Mouse (Mus musculus): ENCODE measurements around the gene Nfkbil1. TPM values are rescaled to one million over a fixed set of nuclear protein-coding genes. Genes with fewer than 3 reads are reported as not detected.

Gene Nfkbil1
- total RNA-seq (2021) = 10 to 100 TPM; 15.5 to 20.1 TPM
- long read RNA-seq, experiment 1, transcript Nfkbil1-201 (4 exons, 1,447 nt) = major isoform, 23 of 33 reads
- long read RNA-seq, experiment 1, partial matches to known transcripts = 3 of 33 reads
- long read RNA-seq, experiment 1, other reads (novel, unspliced or antisense) = 7 of 33 reads
- long read RNA-seq, experiment 2, transcript Nfkbil1-201 (4 exons, 1,447 nt) = major isoform, 5 of 10 reads
- long read RNA-seq, experiment 2, partial matches to known transcripts = 1 of 10 reads
- long read RNA-seq, experiment 2, other reads (novel, unspliced or antisense) = 4 of 10 reads

GRCm38 (mm10) chr17:35235614-35236389 is at the start of gene Nfkbil1:
Gene Nfkbil1 (minus strand): TSS chr17:35235792.
- peak; percentile 91 to 92 for DNase-seq

- DNase-seq = no peak
Measured at GRCm38 (mm10) chr17:35280276-35280675, 44.7 kb upstream of the Nfkbil1 start.

- no peak for DNase-seq
Measured at GRCm38 (mm10) chr17:35278957-35279688, 43.5 kb upstream of the Nfkbil1 start.

GRCm38 (mm10) chr17:35278049-35278448 is 42.5 kb upstream of the Nfkbil1 start:
- DNase-seq = no peak

- DNase-seq = no peak
Measured at GRCm38 (mm10) chr17:35276304-35276864, 40.8 kb upstream of the Nfkbil1 start.

- DNase-seq = peak; percentile 90 to 94
Measured at GRCm38 (mm10) chr17:35274770-35275169, 39.2 kb upstream of the Nfkbil1 start.

GRCm38 (mm10) chr17:35272249-35272648 is 36.7 kb upstream of the Nfkbil1 start:
- DNase-seq = no peak

- DNase-seq = peak; percentile 80
Measured at GRCm38 (mm10) chr17:35269653-35270347, 34.2 kb upstream of the Nfkbil1 start.

- DNase-seq = no peak
Measured at GRCm38 (mm10) chr17:35267399-35268086, 32.0 kb upstream of the Nfkbil1 start.

GRCm38 (mm10) chr17:35263523-35263883 is 27.9 kb upstream of the Nfkbil1 start:
- DNase-seq = peak in 1 of 2 experiments; percentile 64

GRCm38 (mm10) chr17:35262664-35263522 is 27.3 kb upstream of the Nfkbil1 start, which contains the start of gene H2-D1:
Gene H2-D1 (plus strand): TSS chr17:35262730.
- DNase-seq = peak; percentile 99

- no peak for DNase-seq
Measured at GRCm38 (mm10) chr17:35261651-35262050, 26.1 kb upstream of the Nfkbil1 start.

- no peak for DNase-seq
Measured at GRCm38 (mm10) chr17:35259621-35260020, 24.0 kb upstream of the Nfkbil1 start.

- DNase-seq = peak in 1 of 2 experiments; percentile 58
Measured at GRCm38 (mm10) chr17:35258492-35259478, 23.2 kb upstream of the Nfkbil1 start.

- DNase-seq = peak; percentile 94
Measured at GRCm38 (mm10) chr17:35257824-35258491, 22.4 kb upstream of the Nfkbil1 start.

GRCm38 (mm10) chr17:35257378-35257777 is 21.8 kb upstream of the Nfkbil1 start:
- no peak for DNase-seq

GRCm38 (mm10) chr17:35255704-35256103 is 20.1 kb upstream of the Nfkbil1 start:
- DNase-seq = no peak

- DNase-seq = no peak
Measured at GRCm38 (mm10) chr17:35255301-35255700, 19.7 kb upstream of the Nfkbil1 start.

All from adrenal gland, postnatal 36 days (tissue).